Mouse (Mus musculus) natural killer cell, adult 2 months (primary cell): Measurements from ENCODE around the gene Gm6588.
"Not testable (repeated sequence)": the region's sequence is repeated elsewhere in the genome, so short reads cannot be mapped to it uniquely, and the experiment has no call there.

Experiments used
- DNase-seq, 2 experiments: peaks; one replicate each; pipeline ENCODE4 v3.0.0; 2022; ENCODE audit warnings: low spot score in 2 of 2

Gene Gm6588

DNA sequence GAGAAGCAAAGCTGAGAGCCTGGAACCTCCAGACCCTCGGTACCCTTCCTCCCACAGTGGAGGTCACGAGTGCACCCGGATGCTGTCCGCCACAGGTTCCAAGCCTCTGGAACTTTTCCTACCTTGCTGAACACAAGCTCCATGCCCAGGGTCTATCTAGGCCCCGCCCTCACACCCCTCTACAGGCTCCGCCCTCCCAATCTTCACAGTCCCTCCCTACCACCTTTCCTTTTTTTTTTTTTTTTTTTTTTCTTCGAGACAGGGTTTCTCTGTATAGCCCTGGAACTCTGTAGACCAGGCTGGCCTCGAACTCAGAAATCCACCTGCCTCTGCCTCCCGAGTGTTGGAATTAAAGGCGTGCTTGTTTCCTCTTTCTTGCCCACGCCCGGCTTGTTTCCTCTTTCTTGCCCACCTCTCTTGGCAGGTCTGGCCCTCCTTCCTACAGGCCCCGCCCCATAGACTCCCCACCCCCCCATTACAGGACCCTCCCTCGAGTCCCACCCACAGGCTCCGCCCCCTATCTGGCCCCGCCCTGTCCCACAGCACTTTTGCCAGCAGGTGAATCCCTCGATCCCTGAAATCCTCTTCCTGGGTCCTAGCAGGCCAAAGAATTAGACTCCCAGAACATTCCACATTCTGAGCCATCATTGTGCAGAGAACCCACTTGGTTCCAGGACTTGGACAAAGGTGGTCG is at the start of gene Gm6588:
TSS of gene Gm6588 (plus strand) at position 680 of the 694 bp plus-strand sequence.
- DNase-seq = no peak

GRCm38 (mm10) chr5:112402437-112402836 is 46.8 kb upstream of the Gm6588 start:
- DNase-seq = no peak

DNA sequence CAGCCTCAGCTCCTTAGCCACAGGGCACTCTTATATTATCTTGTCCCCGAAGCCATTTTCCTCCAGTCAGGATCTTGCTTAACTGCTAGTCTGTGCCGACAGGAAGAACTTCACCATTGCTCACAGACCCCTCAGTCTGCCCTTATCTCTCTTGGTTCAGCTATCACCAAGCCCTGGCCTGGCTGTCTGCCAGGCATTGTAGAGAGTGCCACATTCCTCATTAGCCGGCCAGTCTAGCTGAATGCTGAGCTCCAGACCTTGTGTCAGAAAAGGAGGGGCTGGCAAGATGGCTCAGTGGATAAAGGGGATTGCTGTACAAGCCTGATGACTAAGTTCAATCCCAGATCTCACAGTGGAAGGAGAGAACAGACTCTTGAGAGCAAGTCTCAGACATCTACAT is 43.2 kb upstream of the Gm6588 start:
- DNase-seq = no peak

GRCm38 (mm10) chr5:112409274-112409673 is 40.0 kb upstream of the Gm6588 start:
- DNase-seq = no peak

DNA sequence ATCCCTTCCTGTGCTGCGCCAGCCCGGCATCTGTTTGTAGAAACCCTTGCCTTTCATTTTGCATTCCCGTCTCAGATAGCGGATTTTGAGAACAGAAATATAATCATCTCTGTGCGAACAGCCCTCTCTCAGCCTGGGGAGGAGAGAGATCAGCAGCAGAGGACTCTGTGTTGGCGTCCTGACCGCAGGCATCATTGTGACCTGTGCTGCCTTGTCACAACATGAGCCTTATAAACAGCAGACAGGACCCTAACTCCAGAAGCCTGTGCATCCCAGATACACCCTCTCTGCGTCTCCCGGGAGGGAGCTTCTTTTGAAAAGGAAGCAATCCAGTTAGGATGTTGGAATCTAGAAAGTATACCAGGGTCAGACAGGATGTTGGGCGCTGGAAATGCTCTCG is 38.2 kb upstream of the Gm6588 start:
- no peak for DNase-seq

GRCm38 (mm10) chr5:112411514-112412335 is 37.5 kb upstream of the Gm6588 start:
- DNase-seq = no peak

DNA sequence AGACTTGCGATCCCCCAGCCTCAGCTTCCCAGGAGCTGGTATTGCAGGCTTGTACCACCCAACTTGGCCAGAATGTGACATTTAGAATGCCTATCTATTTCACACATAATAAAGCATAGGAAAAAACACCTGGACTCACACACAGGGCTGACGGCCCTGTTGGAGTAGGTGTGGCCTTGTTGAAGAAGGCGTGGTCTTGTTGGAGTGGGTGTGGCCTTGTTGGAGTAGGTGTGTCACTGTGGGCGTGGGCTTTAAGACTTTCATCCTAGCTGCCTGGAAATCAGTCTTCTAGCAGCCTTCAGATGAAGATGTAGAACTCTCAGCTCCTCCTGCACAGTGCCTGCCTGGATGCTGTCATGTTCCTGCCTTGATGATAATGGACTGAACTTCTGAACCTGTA is 36.4 kb upstream of the Gm6588 start:
- not testable (repeated sequence) for DNase-seq

DNA sequence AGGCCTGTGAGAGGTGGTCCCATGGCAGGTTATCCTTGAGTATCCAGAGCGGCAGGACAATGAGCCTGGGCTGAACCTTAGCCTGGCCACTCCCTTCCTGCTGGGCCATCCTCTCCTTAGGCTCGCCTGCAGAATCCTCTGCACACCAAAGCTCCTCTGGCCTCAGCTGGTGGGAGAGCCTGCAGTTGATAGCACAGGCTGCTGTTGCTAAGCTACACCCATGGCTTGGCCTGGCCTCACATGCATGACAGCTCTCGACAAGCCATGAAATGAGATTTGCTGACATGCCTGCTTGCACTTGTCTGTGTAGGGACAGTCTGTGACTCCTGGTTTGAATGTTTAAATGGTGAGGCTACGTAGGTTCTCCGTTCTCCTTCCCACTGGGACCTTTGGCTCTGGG is 32.6 kb upstream of the Gm6588 start:
- no peak for DNase-seq

- no peak for DNase-seq
Measured at GRCm38 (mm10) chr5:112418023-112418422, 31.2 kb upstream of the Gm6588 start.

GRCm38 (mm10) chr5:112419535-112419934 is 29.7 kb upstream of the Gm6588 start:
- no peak for DNase-seq

GRCm38 (mm10) chr5:112426635-112427034 is 22.6 kb upstream of the Gm6588 start:
- no peak for DNase-seq

DNA sequence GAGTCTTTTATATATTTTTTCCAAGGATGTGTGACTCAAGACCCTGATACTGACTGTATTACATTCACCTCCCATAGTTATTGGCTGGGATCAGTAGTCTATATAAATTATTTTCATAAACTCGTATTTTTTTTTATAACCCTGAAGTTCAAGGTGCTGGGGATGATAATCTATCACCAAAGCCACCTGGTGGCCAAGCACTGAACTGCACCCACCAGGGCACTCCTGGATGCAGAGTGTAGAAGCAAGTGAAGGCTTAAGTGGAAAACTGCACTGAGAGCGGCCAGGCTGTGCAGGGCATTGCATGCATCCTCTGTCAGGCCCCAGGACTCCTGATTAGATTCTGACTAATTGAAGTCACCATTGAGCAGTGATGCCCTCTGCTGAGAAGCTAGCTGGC is 21.9 kb upstream of the Gm6588 start:
- DNase-seq = peak; percentile 30 to 50

GRCm38 (mm10) chr5:112428944-112429343 is 20.3 kb upstream of the Gm6588 start:
- DNase-seq = peak; percentile 27 to 41

DNA sequence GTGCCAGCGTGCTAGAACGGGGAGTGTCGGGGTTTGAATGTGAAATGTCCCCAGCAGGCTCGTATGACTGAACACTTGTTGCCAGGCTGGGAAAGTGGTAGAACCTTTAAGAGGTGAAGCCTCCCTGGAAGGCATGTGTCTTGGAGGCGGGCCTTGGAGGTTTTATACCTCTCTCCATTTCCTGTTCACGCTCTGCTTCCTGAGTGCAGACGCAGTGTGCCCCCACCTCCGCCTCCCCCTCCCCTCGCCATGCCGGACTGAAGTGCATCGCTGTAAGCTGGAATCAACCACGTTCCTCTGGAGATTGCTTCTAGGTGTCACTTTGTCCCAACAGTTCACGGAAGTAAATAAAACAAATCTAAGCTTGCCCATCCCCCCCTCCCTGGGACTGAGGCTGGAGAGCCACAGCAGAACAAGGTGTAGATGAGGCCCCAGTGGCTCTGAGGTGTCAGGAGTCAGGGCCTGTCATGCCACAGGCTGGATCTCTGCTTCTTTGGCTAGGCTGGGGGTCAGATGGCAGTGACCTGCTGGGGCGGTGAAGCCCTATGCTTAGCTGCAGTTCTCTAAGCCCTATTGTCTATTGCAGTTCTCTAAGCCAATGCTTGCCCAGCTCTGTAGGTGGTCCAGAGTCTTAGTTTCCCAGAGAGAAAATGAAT is 18.0 kb upstream of the Gm6588 start:
- no peak for DNase-seq

DNA sequence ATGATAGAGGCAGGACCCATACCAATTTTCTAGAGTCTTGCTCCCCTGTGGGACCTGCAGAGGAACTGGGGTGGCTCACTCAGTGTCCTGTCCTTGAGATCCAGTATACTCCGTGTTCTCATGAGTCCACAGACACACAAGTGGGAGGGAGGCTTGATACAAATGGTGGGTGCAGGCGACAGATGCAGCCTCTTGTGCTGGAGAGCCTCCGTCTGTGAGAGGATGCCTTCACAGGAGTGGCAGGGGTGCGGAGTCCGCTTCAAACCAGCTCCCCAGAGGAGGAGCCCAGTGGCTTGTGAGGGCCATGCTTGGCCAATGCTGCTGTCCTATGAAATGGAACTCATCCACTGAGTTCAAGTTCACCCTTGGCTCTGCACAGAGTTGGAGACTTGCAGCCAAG is 17.2 kb upstream of the Gm6588 start:
- DNase-seq = no peak

DNA sequence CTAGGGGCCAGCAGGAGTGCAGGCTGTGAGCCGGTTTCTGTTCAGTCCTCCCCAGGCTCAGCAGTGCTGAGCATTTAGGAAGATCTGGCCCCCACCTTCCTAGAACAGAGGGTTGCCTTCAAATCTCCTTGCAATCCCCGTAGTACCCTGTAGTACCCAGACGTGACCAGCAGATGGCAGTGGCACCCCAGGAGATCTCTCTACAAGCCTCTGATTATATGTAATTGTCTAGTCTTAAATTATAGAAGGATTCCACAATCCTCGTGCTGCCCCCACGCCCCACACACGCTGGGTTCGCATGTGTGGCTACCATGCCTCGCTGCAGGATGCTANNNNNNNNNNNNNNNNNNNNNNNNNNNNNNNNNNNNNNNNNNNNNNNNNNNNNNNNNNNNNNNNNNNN is 16.2 kb upstream of the Gm6588 start:
- DNase-seq = peak; percentile 33 to 62

- DNase-seq = no peak
Measured at GRCm38 (mm10) chr5:112438535-112438934, 10.7 kb upstream of the Gm6588 start.

- no peak for DNase-seq
Measured at GRCm38 (mm10) chr5:112453088-112453487, 3.9 kb downstream of the Gm6588 start.

DNA sequence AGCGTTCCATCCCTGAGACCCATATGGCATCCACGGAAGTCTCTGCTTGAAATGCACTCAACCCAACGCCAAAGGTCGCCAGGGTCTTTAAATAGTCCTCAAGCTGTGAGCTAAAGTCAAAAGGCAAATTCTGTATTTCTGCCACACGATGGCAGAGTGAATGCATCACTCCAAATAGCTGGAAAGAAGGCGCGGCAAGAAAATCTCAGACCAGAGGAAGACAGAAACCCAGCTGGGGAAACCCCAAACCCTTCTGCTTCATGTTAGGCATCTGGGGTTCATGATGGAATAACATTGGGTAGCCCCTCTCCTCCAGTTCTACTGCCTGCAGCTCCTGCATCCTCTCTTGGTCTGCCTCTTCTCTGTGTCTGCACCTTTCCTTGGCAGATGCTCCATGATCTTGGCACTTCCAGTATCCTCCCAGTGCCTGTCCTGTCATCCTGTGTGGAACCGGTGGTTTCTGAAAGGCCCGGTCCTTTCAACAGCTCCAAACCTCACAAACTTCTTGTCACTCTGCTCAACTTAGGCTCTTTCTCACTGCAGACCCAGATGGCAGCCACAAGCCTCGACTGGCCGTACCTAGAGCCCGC is 5.8 kb downstream of the Gm6588 start:
- no peak for DNase-seq

GRCm38 (mm10) chr5:112459903-112460302 is 10.7 kb downstream of the Gm6588 start:
- DNase-seq = no peak

- no peak for DNase-seq
Measured at GRCm38 (mm10) chr5:112466331-112466730, 17.1 kb downstream of the Gm6588 start.

DNA sequence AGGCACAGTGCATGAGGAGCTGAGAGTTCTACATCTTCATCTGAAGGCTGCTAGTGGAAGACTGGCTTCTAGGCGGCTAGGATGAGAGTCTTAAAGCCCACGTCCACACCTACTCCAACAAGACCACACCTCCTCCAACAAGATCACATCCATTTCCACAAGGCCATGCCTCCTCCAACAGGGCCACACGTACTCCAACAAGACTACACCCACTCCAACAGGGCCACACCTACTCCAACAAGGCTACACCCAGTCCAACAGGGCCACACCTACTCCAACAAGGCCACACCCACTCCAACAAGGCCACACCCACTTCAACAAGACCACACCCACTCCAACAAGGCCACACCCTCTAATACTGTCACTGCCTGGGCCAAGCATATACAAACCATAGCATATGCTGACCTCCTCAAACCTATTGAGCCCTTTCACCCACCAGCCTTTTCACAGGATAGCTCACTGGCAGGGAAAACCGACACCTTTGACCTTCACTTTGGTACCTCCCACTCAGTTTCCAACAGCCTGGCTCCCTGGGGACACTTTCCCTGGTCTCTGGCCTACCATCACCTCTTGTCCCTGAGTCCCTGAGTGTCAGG is 19.9 kb downstream of the Gm6588 start:
- DNase-seq = no peak
